Mouse (Mus musculus): ENCODE measurements around the gene Krtap13.
"Not testable (repeated sequence)": the region's sequence is repeated elsewhere in the genome, so short reads cannot be mapped to it uniquely, and the experiment has no call there.

Krtap13 gene

DNA sequence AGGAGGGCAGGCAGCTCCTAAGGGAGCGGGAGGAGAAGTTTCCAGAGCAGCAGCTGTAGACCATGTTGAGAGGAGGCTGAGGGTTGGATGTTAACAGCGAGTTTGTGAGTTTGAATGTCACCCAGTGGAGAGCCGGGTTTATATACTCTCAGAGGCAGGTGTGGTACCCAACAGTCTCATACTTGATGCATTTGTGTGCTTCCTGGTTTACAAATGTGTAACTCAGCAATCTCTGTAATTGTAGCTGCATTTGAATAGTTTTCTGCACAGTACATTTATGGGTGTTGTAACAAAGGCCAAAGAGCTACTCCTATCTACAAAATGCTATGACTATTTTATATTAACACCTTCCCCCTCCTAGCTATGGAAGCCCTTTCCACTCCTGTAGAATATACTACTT lies at the start of gene Krtap13:
Krtap13 (minus strand) TSS at position 101 of the 400 bp plus-strand sequence.
- not testable (repeated sequence) for DNase-seq (ENCODE audit: low spot score in 2 of 2)

- no peak for DNase-seq (ENCODE audit: low spot score in 2 of 2)
Measured at GRCm38 (mm10) chr16:88786786-88787185, 35.4 kb upstream of the Krtap13 start.

GRCm38 (mm10) chr16:88777596-88777995 lies 26.2 kb upstream of the Krtap13 start, which contains the start of gene Gm5965:
Gene Gm5965 (plus strand): TSS chr16:88777896.
- no peak for DNase-seq (ENCODE audit: low spot score in 2 of 2)

GRCm38 (mm10) chr16:88774106-88774505 lies 22.7 kb upstream of the Krtap13 start, which contains the start of gene 2310057N15Rik:
Gene 2310057N15Rik (minus strand): TSS chr16:88774206.
- DNase-seq (ENCODE audit: low spot score in 2 of 2): no peak

DNA sequence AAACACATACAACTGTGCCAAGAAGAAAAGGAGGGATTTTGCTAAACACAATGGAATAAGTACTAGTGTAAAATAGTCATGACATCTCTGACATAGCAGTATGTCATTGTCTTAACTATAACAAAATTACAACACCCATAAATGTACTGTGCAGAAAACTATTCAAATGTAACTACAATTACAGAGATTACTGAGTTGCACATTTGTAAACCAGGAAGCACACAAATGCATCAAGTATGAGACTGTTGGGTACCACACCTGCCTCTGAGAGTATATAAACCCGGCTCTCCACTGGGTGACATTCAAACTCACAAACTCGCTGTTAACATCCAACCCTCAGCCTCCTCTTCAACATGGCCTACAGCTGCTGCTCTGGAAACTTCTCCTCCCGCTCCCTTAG lies 7.1 kb upstream of the Krtap13 start, which contains the start of gene 2310034C09Rik:
2310034C09Rik (plus strand) TSS at position 301 of the 400 bp plus-strand sequence.
- DNase-seq (ENCODE audit: low spot score in 2 of 2): not testable (repeated sequence)

DNA sequence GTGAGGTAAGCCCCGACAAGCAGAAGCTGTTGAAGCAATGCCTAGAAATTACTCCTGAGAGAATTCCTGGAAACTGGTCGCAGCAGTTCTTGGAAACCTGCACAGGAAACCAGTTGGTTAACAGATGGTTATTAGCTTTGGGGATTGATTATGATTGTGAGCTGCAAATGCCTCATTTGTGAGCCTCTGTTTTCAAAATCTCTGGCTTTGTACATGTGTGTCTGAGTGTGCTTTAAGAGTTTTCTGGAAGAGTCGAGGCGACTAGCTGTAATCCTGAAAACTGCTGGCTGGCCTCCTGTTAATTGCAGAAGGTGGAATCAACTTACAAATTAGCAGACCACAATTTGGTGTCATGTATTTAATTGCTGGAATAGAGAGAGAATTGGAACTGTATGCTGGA lies 3.5 kb downstream of the Krtap13 start:
- no peak for DNase-seq (ENCODE audit: low spot score in 2 of 2)

DNA sequence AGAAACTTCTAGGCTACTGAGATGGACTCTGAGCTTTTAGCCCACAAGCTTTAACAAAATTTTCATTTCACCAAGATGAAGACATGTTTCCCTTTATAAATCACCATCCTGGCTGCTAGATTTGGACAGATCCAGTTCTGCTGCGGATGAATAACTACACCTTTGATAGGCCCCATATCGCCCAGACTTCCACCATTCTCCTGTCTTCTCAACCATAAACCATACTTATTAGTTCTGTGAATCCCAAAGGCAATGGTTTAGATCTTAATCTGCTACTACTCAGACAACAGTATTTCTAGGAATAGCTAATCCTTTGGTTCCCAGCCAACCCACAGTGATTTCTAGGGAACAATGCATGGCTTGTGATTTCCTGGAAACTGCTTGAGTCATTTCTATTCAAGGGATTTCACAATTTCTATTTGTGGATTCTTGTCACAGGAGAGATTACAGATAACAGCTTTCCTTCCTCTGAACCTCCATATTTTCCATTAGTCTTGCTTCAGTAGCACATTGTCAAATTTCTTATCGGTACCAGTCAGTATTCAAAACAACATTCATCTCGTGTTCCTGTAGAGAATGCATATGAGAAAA lies 6.6 kb downstream of the Krtap13 start:
- no peak for DNase-seq (ENCODE audit: low spot score in 2 of 2)

DNA sequence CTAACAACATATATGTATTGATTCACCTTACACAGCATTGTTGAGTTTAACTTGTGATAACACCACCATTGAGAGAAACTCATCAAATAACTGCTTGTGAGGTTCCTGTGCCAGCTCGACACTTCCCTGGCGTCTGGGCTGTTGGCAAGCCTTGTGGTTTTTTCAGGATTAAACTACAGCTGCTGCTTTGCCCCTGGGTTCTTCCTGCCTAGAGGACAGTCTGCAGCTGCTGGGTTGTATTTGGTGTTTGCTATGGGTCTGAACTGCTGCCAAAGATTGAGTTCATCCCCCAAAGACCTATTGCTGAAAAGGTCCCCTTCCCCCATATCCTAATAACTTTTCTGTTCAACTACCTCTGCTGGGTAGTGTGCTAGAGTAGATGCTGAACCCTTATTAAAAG lies 16.0 kb downstream of the Krtap13 start:
- DNase-seq (ENCODE audit: low spot score in 2 of 2): no peak

DNA sequence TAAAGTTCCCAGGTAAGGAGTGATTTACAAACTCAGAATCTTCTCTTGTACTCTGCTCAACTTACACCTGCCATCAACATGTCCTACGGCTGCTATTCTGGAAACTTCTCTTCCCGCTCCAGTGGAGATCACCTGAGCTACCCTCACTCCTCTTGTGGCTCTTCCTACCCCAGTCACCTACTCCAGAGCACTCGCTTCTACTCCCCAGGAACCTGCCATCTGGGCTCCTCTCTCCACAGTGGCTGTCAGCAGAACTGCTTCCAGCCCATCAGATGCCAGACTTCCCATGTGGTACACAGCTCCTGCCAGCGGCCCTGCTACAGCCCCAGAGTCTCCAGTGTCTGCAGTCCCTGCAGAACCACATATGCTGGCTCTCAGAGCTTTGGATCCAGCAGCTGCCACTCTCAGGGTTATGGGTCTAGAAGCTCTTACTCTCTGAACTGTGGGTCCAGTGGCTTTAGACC lies 22.6 kb downstream of the Krtap13 start, which contains the start of gene Krtap13-1:
Krtap13-1 (plus strand) TSS at position 51 of the 464 bp plus-strand sequence.
- DNase-seq (ENCODE audit: low spot score in 2 of 2): no peak

- no peak for DNase-seq (ENCODE audit: low spot score in 2 of 2)
Measured at GRCm38 (mm10) chr16:88720031-88720430, 31.4 kb downstream of the Krtap13 start.

GRCm38 (mm10) chr16:88716549-88716948 lies 34.9 kb downstream of the Krtap13 start:
- no peak for DNase-seq (ENCODE audit: low spot score in 2 of 2)

GRCm38 (mm10) chr16:88711245-88711644 lies 40.2 kb downstream of the Krtap13 start:
- no peak for DNase-seq (ENCODE audit: low spot score in 2 of 2)

DNA sequence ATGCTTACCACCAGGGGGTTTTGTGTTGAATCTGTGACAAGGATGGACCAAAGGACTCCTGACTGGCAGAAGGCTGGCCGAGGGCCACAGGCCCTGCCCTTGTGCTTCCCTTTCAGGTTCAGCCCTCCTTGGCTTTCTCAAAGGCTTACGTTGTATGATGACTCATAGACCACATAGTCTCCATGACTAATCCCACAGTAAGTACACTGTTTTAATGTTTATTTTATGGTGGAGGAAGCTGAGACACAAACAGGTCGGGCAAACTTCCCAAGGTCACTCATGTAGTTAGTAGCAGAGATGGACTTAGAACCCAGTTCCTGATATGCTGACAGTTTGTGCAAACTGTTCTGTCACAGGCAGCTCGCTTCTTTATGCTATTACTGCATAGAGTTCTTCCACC lies 40.7 kb downstream of the Krtap13 start:
- no peak for DNase-seq (ENCODE audit: low spot score in 2 of 2)

GRCm38 (mm10) chr16:88707496-88708012 lies 43.9 kb downstream of the Krtap13 start, which contains the start of gene 2310061N02Rik:
Gene 2310061N02Rik (minus strand): TSS chr16:88707962.
- no peak for DNase-seq (ENCODE audit: low spot score in 2 of 2)

- no peak for DNase-seq (ENCODE audit: low spot score in 2 of 2)
Measured at GRCm38 (mm10) chr16:88701072-88701864, 50.2 kb downstream of the Krtap13 start.
